Mouse (Mus musculus): ENCODE results near the gene Tspan4. TPM values are rescaled to one million over a fixed set of nuclear protein-coding genes. Genes with fewer than 3 reads are reported as not detected.

Tspan4 gene
- total RNA-seq (2014; rRNA removed; ENCODE audit: low replicate concordance): 84.2 and 87.8 TPM in 2 replicates
- polyA plus RNA-seq (2015; fragmentation: Nextera tagmentation; extraction: Ambion mirVana): 72.2 and 72.3 TPM in 2 replicates

GRCm38 (mm10) chr7:141475011-141475804 is at the start of gene Tspan4, which contains the start of gene Polr2l:
Gene Tspan4 (plus strand): TSS chr7:141475240.
Gene Polr2l (minus strand): TSS chr7:141475132.
- Histone ChIP-seq H3K36me3 (replicated peaks; ENCODE audit: control insufficient read depth, insufficient read depth, low read length) (peaks cover 26% of the 10 kb centered on the region), H3K9me3 (replicated peaks; ENCODE audit: control insufficient read depth, low read length) (no peaks in the 10 kb centered on the region), H3K4me1 (ENCODE audit: control insufficient read depth, insufficient read depth) (peaks cover 37% of the 10 kb centered on the region), H3K4me2 (ENCODE audit: low read depth, low read length) (peak within 1 kb of the TSS; percentile 93), H3K4me3 (ENCODE audit: low read depth, low read length) (peak within 1 kb of the TSS; percentile 69), H3K27ac (ENCODE audit: low read depth) (peak within 1 kb of the TSS; percentile 96), H3K9ac (replicated peaks; ENCODE audit: low read depth, low read length) (peak within 1 kb of the TSS; percentile 80), H3K27me3 (ENCODE audit: control insufficient read depth, insufficient read depth, low read length) (no peaks in the 10 kb centered on the region)
- ATAC-seq (ENCODE audit: insufficient read depth, low read depth): peak; percentile 56
- WGBS: under 1% methylated on average over 85 of the region's 87 CpGs
- peak; percentile 71 for DNase-seq (ENCODE audit: low spot score)
- no peak; the same call in 1 of the 2 replicates for TF ChIP-seq EP300 (IDR thresholded peaks at IDR 0.05; ENCODE audit: low read depth)
- no peak for TF ChIP-seq CTCF (IDR thresholded peaks at IDR 0.05; ENCODE audit: low read depth)

GRCm38 (mm10) chr7:141426948-141427730 is 47.9 kb upstream of the Tspan4 start:
- 81% methylated on average over 12 of the region's 12 CpGs for WGBS
- Histone ChIP-seq H3K9me3 (replicated peaks; ENCODE audit: control insufficient read depth, low read length) (no peaks in the 10 kb centered on the region), H3K4me1 (ENCODE audit: control insufficient read depth, insufficient read depth) (peaks cover 5% of the 10 kb centered on the region; the same call in 1 of the 2 replicates), H3K27me3 (ENCODE audit: control insufficient read depth, insufficient read depth, low read length) (no peaks in the 10 kb centered on the region), H3K36me3 (replicated peaks; ENCODE audit: control insufficient read depth, insufficient read depth, low read length) (peaks cover 20% of the 10 kb centered on the region), H3K4me2 (ENCODE audit: low read depth, low read length) (no peak overlapping the region), H3K27ac (ENCODE audit: low read depth) (no peak overlapping the region), H3K4me3 (ENCODE audit: low read depth, low read length) (no peak overlapping the region), H3K9ac (replicated peaks; ENCODE audit: low read depth, low read length) (no peak overlapping the region)
- no peak for ATAC-seq (ENCODE audit: insufficient read depth, low read depth)
- DNase-seq (ENCODE audit: low spot score): no peak
- TF ChIP-seq EP300 (IDR thresholded peaks at IDR 0.05; ENCODE audit: low read depth) (no peak), CTCF (IDR thresholded peaks at IDR 0.05; ENCODE audit: low read depth) (no peak)

GRCm38 (mm10) chr7:141428701-141429100 is 46.3 kb upstream of the Tspan4 start:
- TF ChIP-seq CTCF (IDR thresholded peaks at IDR 0.05; ENCODE audit: low read depth): no peak
- TF ChIP-seq EP300 (IDR thresholded peaks at IDR 0.05; ENCODE audit: low read depth): no peak
- WGBS: 56% methylated on average over 5 of the region's 5 CpGs
- Histone ChIP-seq H3K9me3 (replicated peaks; ENCODE audit: control insufficient read depth, low read length) (no peaks in the 10 kb centered on the region), H3K9ac (replicated peaks; ENCODE audit: low read depth, low read length) (no peak overlapping the region), H3K27me3 (ENCODE audit: control insufficient read depth, insufficient read depth, low read length) (no peaks in the 10 kb centered on the region), H3K36me3 (replicated peaks; ENCODE audit: control insufficient read depth, insufficient read depth, low read length) (peaks cover 20% of the 10 kb centered on the region), H3K27ac (ENCODE audit: low read depth) (no peak overlapping the region), H3K4me1 (ENCODE audit: control insufficient read depth, insufficient read depth) (peaks cover 5% of the 10 kb centered on the region; the same call in 1 of the 2 replicates), H3K4me3 (ENCODE audit: low read depth, low read length) (no peak overlapping the region), H3K4me2 (ENCODE audit: low read depth, low read length) (no peak overlapping the region)
- no peak for ATAC-seq (ENCODE audit: insufficient read depth, low read depth)
- no peak for DNase-seq (ENCODE audit: low spot score)

- Histone ChIP-seq H3K9me3 (replicated peaks; ENCODE audit: control insufficient read depth, low read length) (no peaks in the 10 kb centered on the region), H3K27ac (ENCODE audit: low read depth) (no peak within 1 kb of the TSS), H3K36me3 (replicated peaks; ENCODE audit: control insufficient read depth, insufficient read depth, low read length) (peaks cover 20% of the 10 kb centered on the region), H3K4me3 (ENCODE audit: low read depth, low read length) (no peak within 1 kb of the TSS), H3K27me3 (ENCODE audit: control insufficient read depth, insufficient read depth, low read length) (no peaks in the 10 kb centered on the region), H3K4me2 (ENCODE audit: low read depth, low read length) (peak within 1 kb of the TSS; percentile 29), H3K9ac (replicated peaks; ENCODE audit: low read depth, low read length) (peak within 1 kb of the TSS; percentile 9; the same call in 1 of the 2 replicates), H3K4me1 (ENCODE audit: control insufficient read depth, insufficient read depth) (peaks cover 10% of the 10 kb centered on the region)
- WGBS: 8% methylated on average over 19 of the region's 19 CpGs
- ATAC-seq (ENCODE audit: insufficient read depth, low read depth) (0 out of 2 replicates have a peak, but pooled peaks have one; percentile 14), DNase-seq (ENCODE audit: low spot score) (no peak)
- TF ChIP-seq EP300 (IDR thresholded peaks at IDR 0.05; ENCODE audit: low read depth) (no peak), CTCF (IDR thresholded peaks at IDR 0.05; ENCODE audit: low read depth) (no peak)
Observed at GRCm38 (mm10) chr7:141429310-141429709, 45.7 kb upstream of the Tspan4 start, which contains the start of gene Cend1. Gene Cend1 (minus strand): TSS chr7:141429491.

- H3K27me3 ChIP-seq (ENCODE audit: control insufficient read depth, insufficient read depth, low read length): no peaks in the 10 kb centered on the region
- no peak overlapping the region for H3K27ac ChIP-seq (ENCODE audit: low read depth)
- H3K4me2 ChIP-seq (ENCODE audit: low read depth, low read length): no peak overlapping the region
- WGBS: 44% methylated on average over 9 of the region's 9 CpGs
- H3K9ac ChIP-seq (replicated peaks; ENCODE audit: low read depth, low read length): peak overlapping the region; percentile 9; the same call in 1 of the 2 replicates
- peaks cover 20% of the 10 kb centered on the region for H3K36me3 ChIP-seq (replicated peaks; ENCODE audit: control insufficient read depth, insufficient read depth, low read length)
- H3K9me3 ChIP-seq (replicated peaks; ENCODE audit: control insufficient read depth, low read length): no peaks in the 10 kb centered on the region
- no peak overlapping the region for H3K4me3 ChIP-seq (ENCODE audit: low read depth, low read length)
- peaks cover 17% of the 10 kb centered on the region for H3K4me1 ChIP-seq (ENCODE audit: control insufficient read depth, insufficient read depth)
- ATAC-seq (ENCODE audit: insufficient read depth, low read depth) (no peak), DNase-seq (ENCODE audit: low spot score) (no peak)
- TF ChIP-seq EP300 (IDR thresholded peaks at IDR 0.05; ENCODE audit: low read depth) (no peak), CTCF (IDR thresholded peaks at IDR 0.05; ENCODE audit: low read depth) (no peak)
Observed at GRCm38 (mm10) chr7:141429840-141430584, 45.0 kb upstream of the Tspan4 start.
